Mouse (Mus musculus) E14TG2a.4 (cell line): ENCODE results near the gene Golga7b.

Source experiments
- CTCF ChIP-seq: conservative IDR thresholded peaks from 2 replicates; pipeline ENCODE4 v1.5.1; 2014; ENCODE audit warnings: low read length
- NANOG ChIP-seq: IDR thresholded peaks from 2 replicates; pipeline ENCODE4 v1.6.1; 2014; ENCODE audit warnings: borderline replicate concordance, low read length, mixed read lengths
- POU5F1 ChIP-seq: IDR thresholded peaks from 2 replicates; pipeline ENCODE4 v1.6.1; 2014; ENCODE audit warnings: low read length, borderline replicate concordance

DNA sequence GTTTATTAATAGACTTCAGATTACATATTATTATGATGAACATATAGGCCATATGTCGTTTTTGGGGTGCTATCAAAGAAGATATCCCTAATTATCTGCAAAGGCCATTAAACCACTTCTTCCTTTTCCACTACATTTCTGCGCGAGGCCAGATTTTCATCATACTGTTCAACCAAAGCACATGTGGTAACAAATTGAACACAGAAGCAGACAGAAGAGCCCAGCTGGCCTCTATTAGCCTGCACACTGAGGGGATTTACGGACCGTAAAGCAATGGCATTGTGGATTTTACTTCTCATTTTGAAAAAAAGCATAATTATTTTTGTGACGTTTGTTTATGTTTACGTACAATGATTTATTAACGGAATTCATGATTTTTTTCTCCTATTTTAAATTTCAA lies 42.2 kb upstream of the Golga7b start:
- TF ChIP-seq CTCF (no peak), POU5F1 (no peak), NANOG (no peak)
